Mouse (Mus musculus): Measurements from ENCODE around the gene Galnt6. TPM values are rescaled to one million over a fixed set of nuclear protein-coding genes. Genes with fewer than 3 reads are reported as not detected.

Galnt6 gene
- polyA plus RNA-seq, 1 experiment from 2014 or later = 4.0 TPM

Small RNAs within 50 kb of the gene (microRNA-seq; reads per million reads assigned to microRNA genes)
- not detected for gene Mir6961

Other genes with a start within 250 kb of the Galnt6 start
- 9.2 and 9.3 TPM in 2 replicates for gene Csrnp2, start 233.9 kb downstream of the Galnt6 start, polyA plus RNA-seq (2015; fragmentation: Nextera tagmentation; extraction: Ambion mirVana)
- 22.5 and 25.9 TPM in 2 replicates for gene Tfcp2, start 177.4 kb downstream of the Galnt6 start, polyA plus RNA-seq (2015; fragmentation: Nextera tagmentation; extraction: Ambion mirVana)
- gene Pou6f1, start 129.4 kb downstream of the Galnt6 start, polyA plus RNA-seq (2015; fragmentation: Nextera tagmentation; extraction: Ambion mirVana) = 4.7 and 4.9 TPM in 2 replicates
- gene Dazap2, start 114.0 kb downstream of the Galnt6 start, polyA plus RNA-seq (2015; fragmentation: Nextera tagmentation; extraction: Ambion mirVana) = 194 and 215 TPM in 2 replicates
- 37.8 and 41.9 TPM in 2 replicates for gene Smagp, start 92.4 kb downstream of the Galnt6 start, polyA plus RNA-seq (2015; fragmentation: Nextera tagmentation; extraction: Ambion mirVana)
- 7.1 TPM in 2 replicates for gene Bin2, start 59.8 kb downstream of the Galnt6 start, polyA plus RNA-seq (2015; fragmentation: Nextera tagmentation; extraction: Ambion mirVana)
- 273 and 329 TPM in 2 replicates for gene Cela1, start 41.5 kb downstream of the Galnt6 start, polyA plus RNA-seq (2015; fragmentation: Nextera tagmentation; extraction: Ambion mirVana)
- gene Slc4a8, start 32.4 kb upstream of the Galnt6 start, polyA plus RNA-seq (2015; fragmentation: Nextera tagmentation; extraction: Ambion mirVana) = 4.6 and 4.9 TPM in 2 replicates
- gene Scn8a, start 140.5 kb upstream of the Galnt6 start, polyA plus RNA-seq (2015; fragmentation: Nextera tagmentation; extraction: Ambion mirVana) = 2.2 and 2.9 TPM in 2 replicates

Data from stomach, embryonic 15.5 days (tissue).